Mouse (Mus musculus) cerebellum, adult 11 months (tissue): ENCODE results near the gene Poll.

Experiments used
- DNase-seq: peaks from one replicate; pipeline ENCODE4 v3.0.0; 2022

Gene Poll

DNA sequence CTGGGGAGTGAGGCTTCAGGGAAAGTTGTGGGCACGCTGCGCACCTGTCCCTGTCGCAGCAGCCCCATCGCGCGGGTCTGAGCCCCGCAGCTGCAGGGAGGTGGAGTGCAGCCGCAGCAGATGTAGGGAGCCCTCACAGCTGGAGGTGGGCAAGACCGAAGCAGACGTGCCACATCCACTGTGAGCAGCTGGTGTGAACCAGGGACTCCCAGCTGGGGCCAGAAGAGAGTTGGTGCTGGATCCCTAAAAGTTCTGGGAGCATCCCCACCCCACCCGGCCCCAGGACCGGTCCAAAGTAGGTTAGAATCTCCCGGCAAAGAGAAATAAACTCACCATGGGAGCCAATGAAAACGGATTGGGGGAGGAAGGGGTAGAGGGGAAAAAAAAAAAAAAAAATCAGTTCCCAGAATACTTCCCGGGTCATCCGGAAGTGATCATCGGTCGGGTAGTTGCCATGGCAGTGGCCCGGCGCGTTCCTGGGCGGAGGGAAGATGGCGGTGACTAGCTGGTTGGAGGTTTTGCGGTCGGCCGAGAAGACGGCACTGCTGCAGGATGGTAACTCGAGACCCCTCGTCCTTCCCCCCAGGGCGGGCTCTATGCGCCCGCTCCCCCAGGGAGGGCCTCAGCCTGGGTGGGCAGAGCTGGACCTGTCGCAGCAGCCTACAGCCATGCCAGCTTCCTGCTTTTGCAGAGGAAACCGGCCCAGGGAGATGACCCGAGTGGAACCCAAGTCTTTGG is at the start of gene Poll, which contains the start of gene Gm17018:
TSS of gene Poll (minus strand) at position 379 of the 738 bp plus-strand sequence.
TSS of gene Gm17018 (plus strand) at position 463 of the 738 bp plus-strand sequence.
- DNase-seq: peak; percentile 73

DNA sequence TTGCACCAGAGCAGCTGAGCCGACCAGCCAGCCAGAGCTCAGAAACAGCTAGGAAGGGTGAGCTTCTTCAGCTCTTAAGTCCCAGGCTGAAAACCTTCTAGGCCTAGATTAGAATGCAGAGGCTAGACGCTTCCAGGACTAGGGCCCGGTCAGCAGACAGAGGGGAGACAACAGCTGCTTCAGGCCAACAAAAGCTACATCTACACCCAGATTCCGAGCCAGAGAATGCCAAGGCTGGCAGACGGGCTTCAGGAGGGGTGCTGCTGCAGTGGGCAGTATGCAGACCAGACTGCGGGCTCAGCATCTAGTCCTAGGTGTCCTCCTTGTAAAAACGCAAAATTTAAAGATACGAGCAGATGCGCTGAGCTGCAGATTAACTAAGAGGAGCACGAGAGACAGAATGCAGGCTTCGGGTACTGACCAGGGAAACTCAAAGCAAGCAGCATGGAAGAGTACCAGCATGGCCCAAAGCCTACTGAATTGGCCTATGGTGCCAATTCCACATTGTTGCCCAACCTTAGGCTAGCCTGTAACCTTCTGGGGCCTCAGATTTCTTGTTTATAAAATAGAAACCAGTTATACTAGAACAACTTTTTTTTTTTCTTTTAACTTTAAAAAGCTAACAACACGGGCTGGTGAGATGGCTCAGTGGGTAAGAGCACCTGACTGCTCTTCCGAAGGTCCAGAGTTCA is 48.5 kb upstream of the Poll start:
- DNase-seq: no peak

DNA sequence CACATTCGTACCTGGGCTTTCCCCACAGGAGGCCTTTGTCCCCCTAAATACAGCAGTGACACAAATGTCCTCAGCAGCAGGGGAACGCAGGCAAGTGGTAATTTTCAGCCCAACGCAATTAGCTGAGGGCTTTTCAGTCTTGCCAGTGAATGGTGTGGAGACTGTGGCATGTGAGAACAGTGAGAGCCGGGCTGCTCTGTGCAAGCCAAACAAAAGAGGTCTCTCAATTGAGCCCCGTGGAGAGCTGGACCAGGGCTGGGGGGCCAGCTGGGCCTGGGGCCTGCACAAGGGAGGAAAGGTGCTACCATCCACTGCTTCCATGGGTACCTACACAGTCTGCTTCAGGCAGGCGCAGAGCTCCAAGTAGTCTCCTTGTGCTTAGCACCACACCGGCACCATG is 47.1 kb upstream of the Poll start:
- DNase-seq: no peak

DNA sequence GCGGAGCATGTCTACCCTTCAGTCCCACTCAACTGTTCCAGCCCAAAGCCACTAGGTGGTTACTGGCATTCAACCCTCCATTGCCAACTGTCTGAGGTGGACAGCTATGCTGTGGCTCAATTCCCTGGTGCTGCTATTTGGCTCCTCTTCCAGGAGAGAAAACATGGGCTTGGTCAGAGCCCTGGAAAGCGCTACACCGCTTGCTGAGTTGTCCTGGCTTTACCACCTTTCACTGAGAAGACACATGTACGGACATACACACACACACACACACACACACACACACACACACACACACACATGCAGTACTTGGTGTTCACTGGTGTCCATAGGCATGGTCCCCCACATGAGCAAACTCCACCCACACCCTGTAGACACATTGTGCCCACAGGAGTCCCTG is 46.4 kb upstream of the Poll start:
- DNase-seq: no peak

DNA sequence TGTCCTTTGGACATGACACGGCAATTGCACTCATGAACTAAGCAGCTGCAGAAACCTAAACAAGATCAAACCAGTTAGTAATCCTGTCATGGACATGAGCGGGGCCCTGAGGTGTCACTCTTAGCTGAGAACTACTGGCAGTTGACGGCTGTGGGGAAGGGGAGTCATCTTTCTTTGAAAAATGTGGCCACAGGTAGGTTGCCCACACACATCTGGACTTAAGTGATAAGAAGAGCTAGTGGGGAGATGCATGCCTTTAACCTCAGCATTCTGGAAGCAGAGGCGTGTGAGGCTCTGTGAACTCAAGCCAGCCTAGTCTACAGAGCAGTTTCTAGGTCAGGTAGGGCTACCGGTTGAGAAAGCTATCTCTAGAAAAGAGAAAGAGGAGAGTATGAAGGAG is 42.3 kb upstream of the Poll start:
- DNase-seq: no peak

DNA sequence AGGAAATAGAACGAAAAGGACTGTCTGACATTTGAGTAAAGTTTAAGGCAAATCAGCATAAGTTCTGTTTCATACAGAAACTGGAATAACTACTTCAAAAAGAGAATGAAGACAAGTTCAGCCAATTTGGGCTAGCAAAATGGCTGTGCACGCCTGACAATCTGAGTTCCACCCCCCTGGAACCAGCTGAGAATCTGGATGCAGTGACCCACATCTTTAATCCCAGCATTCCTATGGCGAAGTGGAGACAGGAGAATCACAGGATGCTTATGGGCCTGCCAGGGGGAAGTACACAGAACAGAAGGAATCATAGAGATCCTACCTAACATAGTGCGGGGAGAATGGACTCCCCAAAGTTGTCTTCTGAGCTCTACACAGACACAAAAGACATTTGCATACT is 36.8 kb upstream of the Poll start:
- no peak for DNase-seq

DNA sequence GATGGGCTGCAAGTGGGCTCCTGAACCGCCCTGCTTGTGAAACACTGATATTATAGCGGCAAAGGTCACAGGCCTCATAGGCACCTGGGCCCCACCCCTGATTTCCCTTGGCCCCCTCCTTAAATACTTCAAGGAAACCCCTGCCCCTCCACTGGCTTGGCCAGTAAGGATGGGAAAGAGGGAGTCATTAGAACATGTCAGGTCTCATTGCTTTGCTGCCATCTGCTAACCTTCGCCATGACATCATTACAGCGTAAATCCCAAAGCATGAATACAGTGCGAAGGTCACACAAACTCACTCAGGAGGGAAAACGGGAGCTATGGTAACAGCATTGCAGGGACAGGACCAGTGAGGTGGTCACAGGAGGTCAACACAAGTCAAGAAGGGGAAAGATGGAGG is 36.1 kb upstream of the Poll start:
- DNase-seq: no peak

DNA sequence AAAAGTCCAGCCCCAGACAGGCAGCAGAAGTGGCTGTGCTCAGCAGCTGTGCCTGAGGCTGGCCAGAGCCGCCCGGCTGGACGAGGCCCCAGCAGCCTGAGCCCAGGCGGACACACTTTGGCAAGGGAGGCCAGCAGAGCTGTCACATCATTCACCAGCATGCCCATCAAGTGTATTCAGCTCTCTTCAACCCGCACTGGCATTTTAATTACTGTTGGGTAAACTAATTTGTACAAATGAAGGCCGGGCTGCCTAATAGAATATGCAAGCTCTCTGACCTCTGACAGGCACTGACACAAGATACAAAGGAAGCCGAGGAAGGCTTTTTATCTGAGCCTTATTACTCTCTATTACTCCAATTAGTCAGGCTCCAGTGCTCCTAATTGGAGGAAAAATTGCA is 35.7 kb upstream of the Poll start:
- no peak for DNase-seq

DNA sequence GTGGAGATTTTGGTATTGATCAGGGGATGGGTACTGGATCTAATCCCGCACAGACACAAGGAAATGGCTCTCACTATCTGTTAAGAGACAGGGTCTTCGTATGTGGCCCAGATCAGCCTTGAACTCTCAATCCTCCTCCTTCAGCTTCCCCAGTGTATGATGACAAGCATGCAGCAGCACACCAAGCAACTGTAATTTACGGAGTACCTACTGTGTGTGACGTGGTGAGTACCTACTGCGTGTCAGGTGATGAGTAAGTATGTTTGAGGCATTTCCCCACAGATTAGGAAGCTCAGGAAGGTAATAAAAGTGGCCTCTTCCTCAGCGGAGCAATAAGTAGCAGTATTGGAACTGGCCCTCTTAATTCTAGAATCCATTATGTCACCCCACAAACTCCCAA is 35.1 kb upstream of the Poll start:
- no peak for DNase-seq

DNA sequence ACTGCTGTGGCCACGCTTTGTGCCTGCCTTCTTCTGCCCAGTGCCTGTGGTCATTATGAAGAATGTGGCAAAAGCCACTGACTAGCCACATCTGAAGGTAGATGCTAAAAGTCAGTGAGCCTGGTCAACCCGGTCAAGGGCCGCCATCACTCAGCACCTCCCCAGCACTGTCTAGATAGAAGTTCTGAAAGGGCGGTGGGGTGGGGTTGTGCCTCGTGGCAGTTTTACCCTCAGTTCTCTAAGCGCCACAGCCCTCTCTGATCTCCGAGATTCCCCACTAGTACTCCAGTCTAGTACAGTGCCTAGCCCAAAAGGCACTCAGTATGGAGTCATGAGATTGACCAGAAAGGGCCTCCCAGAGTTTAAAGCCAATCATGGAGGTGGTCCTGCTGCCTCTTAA is 33.7 kb upstream of the Poll start:
- no peak for DNase-seq

DNA sequence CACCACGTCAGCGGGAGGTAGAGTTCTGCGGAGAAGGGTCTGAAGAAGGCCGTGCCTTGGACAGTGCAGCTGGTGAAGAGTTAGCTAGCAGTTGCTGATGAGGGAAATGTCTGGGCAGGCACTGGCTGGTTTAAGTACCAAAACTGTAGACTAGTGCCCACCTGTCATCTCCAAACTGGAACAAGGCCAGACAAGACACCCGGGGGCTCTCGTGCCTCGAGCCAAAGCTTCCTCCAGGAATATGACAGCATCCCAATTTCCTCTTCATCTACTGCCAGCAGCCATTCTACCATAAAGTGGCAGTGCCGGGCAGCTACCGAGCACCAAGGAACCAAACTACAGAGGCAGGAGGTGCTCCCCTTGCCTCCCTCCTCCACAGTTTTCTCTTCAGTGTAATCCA is 32.6 kb upstream of the Poll start:
- DNase-seq: peak; percentile 41

DNA sequence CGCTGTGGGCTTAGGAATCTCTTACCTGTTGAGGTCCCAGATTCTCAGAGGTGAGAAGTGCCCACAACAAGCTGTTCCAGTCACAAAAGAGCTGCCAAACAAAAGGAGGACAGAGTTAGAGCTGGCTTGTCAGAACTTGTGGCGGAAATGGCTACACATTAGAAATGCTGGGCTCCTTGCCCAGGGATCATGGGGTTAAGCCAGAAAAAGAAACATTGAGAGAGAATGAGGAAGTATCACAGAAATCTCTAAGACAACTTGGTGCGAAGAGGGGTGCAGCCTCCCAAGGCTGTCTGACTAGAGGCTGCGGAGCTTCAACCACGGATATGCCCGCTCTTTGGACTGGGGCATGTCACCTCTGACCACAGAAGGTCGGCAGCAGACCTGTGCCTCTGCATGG is 31.4 kb upstream of the Poll start:
- no peak for DNase-seq

DNA sequence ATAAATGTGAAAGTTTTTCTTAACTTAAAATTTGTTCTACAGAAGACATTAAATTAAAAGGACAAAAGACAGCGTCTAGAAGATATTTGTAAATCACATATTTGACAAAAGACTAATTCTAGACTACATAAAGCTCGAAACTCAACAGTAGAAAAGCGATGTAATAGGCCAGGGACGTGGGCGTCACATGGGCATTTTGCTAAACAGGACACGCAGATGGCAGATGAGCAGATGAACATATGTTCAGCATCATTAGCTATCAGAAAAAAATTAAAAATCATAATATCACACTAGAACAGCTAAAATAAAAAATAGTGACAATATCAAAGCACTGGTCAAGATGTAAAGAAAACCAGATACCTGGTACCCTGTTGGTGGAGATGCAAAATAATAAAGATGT is 29.4 kb upstream of the Poll start:
- DNase-seq: no peak

DNA sequence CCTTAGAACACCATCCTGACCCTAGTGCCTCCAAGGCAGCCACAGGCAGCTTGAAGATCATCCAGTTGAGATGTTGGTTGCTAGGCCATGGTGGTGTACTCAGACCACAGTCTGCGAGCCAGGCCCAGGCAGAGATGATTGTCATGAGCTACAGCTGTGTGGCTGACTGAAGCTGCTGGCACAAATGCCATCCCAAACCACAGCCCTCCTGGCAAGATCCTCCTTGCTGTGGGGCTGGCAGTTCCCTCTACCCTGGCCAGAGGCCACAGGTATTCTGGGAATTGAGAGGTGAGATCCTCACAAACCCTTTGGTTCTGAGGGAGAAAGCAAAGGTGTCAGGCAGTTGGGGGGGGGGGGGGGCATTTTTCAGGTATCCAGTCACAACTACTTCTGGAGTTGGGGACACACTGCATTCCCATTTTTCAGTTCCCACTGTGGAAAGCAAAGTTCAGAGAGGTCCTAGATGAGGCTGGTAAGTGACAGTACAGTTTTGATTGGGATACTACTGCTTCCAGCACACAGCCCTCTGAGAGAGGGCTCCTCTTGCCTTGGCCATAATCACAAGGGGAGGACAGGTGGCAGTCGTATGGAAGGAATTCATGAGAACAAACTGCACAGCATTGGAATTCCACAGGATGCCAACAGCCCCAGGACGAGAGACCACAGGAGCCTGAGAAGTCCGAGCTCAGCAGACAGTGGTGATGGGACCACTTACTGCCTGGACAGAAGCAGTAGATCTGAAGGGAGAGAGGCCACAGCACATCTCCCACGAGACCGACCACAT is 27.4 kb upstream of the Poll start:
- DNase-seq: no peak

DNA sequence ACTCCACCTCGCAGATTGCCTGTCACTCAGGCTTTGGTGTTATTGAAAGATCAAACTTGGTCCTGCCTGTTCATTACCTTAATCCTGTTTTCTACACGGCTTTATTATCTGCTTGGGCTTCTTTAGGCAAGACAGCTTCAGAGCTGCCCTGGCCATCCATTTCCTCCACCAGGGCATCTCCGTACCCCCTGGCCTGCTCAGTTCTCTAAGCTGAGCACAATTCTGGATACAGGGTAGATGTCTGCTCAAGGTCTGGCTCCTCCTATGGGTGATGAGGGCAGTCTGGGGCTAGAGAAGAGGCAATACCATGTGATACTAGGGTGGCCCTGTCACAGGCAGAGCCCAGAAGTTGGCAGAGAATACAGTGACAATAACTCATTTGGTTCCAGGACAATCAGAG is 26.5 kb upstream of the Poll start:
- no peak for DNase-seq

DNA sequence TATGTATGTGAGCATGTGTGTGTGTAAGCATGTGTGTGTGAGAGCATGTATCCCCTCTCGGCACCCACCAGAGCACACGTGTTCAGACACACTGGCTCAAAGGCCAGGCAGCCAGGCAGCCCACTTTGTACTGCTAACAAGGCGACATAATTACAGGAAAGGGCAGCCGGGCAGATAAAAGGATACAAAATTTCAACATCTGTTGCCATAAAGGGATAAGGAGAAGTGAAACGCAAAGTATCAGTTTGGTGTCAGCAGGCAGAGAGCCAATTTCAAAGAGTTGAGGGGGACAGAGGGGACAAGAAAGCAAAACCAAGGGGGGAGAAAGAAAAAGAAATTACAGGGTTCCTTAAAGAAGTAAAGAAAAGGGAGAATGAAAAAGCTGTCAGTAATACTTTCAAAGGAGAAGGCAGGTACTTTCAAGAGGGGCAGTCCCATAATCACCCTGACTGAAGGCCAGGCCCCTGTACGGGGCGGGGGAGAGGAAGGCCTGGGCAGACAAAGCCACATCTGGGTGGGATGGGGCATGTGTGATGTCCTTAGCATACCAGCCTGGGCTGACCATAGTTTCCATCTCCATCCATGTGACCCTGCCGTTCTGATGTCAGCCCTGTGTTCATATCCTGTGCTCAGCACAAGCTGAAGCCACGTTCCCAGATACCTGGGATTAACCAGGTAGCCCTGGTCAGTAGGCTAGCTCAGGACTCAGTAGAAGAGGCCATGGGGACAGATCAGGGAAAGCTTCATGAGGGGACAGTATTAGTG is 24.7 kb upstream of the Poll start:
- DNase-seq: no peak

DNA sequence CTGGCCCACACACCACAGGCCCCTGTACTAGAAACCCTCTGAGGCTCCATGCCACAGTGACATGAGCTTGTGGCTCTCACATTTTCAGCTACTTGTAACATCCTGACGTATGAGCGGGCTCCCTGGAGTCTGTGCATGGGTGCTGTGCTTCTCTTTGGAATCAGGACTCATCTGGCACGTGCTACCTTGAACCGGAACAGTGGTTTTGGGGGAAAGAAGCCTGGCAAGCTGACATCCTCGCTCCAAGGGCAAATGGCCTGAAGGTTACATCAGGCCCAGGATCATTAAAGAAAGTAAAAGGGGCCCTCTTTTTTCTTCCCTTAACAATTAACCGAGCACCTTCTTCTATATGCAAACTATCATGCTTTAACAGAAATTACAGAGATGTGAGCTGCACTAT is 22.8 kb upstream of the Poll start:
- no peak for DNase-seq

DNA sequence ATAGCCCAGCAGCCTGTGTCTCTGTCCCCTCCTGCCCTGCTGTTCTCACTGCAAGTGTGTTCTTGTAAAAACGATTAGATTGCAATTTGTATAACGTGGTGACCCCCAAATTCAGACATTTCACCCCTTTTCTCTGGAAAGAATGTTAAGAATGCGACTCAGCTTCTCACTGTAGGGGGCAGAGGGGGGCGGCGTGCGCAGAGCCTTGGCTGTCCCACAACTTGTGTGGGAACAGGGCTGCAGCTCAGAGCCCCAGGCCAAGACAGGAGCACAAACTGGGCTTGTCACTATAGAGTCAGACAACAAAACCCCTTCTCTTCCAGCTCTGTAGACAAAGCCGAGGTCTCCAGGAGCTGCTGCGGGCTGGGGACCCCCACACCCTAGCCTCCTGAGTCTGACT is 21.8 kb upstream of the Poll start:
- DNase-seq: no peak

DNA sequence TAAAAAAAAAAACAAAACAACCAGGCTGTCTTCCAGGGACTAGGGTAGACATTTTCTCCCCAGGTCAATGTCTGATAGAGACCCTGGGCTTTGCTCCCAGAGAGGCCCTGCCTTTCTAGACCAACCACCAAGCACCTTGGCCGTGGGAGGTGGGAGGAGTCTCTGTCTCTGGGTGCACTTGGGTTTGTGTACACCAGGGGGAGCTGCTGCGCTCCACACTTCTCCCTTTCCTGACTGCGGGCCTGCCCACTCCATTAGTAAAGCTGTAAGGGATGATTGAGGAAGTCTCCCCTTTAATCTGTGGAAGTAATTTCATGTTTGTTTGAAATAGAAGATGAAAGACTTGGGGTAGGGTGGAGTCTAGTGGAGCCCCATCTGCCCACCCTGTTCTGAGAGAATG is 20.9 kb upstream of the Poll start:
- no peak for DNase-seq

DNA sequence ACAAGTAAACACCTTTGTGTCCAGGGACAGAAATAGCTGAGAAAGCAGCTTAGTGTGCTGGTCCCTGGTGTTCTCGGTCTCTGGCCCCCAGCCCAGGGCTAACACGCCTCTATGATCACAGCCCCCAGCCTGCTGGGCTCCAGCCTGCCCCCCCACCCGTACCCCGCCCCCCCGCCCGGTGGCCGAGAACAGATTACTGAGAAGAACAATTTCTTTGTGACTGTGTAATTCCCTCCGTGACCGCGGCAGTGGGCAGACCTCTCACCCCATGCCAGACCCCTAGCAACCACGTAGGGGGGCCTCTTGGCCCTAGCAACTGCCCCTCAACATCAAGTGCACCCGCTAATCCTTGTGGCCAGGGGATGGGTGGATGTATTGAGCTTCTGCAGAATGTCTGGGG is 19.9 kb upstream of the Poll start:
- DNase-seq: no peak

DNA sequence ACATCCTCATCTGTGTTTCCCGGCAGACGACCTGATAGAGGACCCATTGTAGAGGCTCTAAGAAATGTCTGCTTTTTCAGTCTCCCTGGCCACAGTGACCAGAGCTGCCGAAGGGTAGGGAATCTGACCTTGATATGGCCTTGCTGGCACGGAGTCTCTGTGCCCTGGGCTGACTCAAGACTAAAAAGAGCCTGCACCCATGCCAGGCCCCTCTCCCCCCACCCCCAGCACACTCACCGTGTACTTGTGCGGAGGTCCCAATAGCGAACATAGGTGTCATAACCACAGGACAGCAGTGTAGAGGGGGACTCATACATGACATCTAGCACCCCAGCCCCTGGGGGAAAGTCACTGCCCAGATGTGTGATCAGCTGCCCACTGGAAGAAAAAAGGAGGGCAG is 19.1 kb upstream of the Poll start:
- DNase-seq: no peak

DNA sequence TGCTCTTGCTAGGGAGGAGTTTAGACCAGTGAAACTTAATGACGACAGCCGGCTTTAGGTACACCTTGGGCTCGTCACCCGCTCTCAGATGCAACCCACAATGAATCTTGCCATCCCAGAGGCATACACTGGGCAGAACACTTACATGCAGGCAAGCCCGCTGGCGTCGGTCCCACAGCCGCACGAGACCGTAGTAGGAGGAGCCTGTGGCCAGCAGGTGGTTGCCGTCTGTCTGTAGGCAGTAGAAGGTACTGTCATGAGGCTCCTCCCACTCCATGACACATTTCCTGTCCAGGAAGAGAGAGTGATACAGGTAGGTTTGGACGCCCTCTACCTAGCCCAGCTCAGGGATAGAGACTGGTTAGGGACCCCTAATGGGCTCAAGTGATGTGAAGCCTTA is 18.6 kb upstream of the Poll start:
- DNase-seq: no peak

DNA sequence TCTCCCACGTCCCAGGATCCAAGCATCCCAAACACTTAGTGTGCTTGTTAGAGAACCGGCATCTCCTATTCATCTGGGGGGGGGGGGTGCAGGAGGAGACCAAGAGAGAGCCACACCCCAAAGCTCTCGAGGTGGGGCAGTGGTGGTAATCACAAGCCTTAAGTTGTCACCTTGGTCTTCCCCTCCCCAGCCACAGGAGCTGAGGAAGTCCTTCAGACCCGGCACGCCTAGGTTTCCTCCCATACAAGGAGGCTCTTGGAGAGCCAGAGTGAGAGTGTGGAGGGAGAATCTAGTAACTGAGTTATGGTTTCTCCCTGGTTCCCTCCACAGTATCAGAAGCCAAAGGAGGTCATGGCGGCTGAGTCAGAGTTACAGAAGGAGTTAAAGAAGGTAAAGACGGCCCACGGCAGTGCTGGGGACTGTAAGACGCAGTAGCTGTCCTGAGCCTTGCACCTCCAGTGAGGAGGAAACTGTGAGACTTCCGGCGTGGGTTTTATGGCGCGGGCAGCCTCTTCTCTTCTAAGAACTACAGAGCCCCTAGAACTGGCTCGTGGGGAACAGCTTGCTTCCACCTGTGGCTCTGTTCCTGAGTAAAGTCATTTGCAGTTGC is 16.9 kb upstream of the Poll start:
- DNase-seq: no peak
